Mouse (Mus musculus) liver, embryonic 14.5 days (tissue): ENCODE measurements around the gene 4930544D05Rik.

Source experiments
- CTCF ChIP-seq: IDR thresholded peaks from 2 replicates; pipeline ENCODE4 v1.5.1; 2016; ENCODE audit warnings: antibody characterized with exemption, low read depth, control low read depth
- EP300 ChIP-seq: IDR thresholded peaks from 2 replicates; pipeline ENCODE4 v1.6.1; 2016; ENCODE audit warnings: antibody characterized with exemption, low read depth

- TF ChIP-seq CTCF (no peak), EP300 (no peak; the same call in 1 of the 2 replicates)
Observed at GRCm38 (mm10) chr11:70654923-70655570, 39.4 kb downstream of the 4930544D05Rik start.
